Mouse (Mus musculus): ENCODE data around the gene Dbf4.

GRCm38 (mm10) chr5:8373415-8373814 lies 49.1 kb downstream of the Dbf4 start:
- no peak for TF ChIP-seq SMC3 (IDR thresholded peaks at IDR 0.05; ENCODE audit: low read depth, low read length)
- TF ChIP-seq ZNF384 (IDR thresholded peaks at IDR 0.05; ENCODE audit: low read depth, low read length): no peak
- no peak for TF ChIP-seq POLR2A (IDR thresholded peaks at IDR 0.05; ENCODE audit: control insufficient read depth in 1 of 2, insufficient read depth in 1 of 2, low read depth in 1 of 2, low read length in 2 of 2, poor library complexity in 1 of 2)
- TF ChIP-seq CTCF (IDR thresholded peaks at IDR 0.05 in 2 of 3, conservative IDR thresholded peaks at IDR 0.05 in 1 of 3; ENCODE audit: control insufficient read depth in 1 of 3, insufficient read depth in 1 of 3, low read depth in 2 of 3, low read length in 3 of 3, poor library complexity in 1 of 3, severe bottlenecking in 1 of 3): no peak
- no peak for TF ChIP-seq EP300 (IDR thresholded peaks at IDR 0.05; ENCODE audit: low read depth in 1 of 2, low read length in 2 of 2)
- no peak for TF ChIP-seq ZKSCAN1 (IDR thresholded peaks at IDR 0.05; ENCODE audit: low read depth, low read length)
- TF ChIP-seq CHD2 (IDR thresholded peaks at IDR 0.05; ENCODE audit: low read length): no peak
- TF ChIP-seq MYC (IDR thresholded peaks at IDR 0.05; ENCODE audit: low read depth, low read length): no peak
- TF ChIP-seq E2F4 (IDR thresholded peaks at IDR 0.05; ENCODE audit: borderline replicate concordance, low read depth, low read length): no peak
- TF ChIP-seq JUND (IDR thresholded peaks at IDR 0.05; ENCODE audit: low read depth, low read length): no peak
- no peak for TF ChIP-seq ZMIZ1 (IDR thresholded peaks at IDR 0.05; ENCODE audit: low read depth, low read length)
- TF ChIP-seq SIN3A (IDR thresholded peaks at IDR 0.05; ENCODE audit: low read length): no peak
- TF ChIP-seq ZC3H11A (IDR thresholded peaks at IDR 0.05; ENCODE audit: low read depth, low read length): no peak
- TF ChIP-seq TAL1 (IDR thresholded peaks at IDR 0.05; ENCODE audit: low read length): no peak

All from MEL (cell line).